Mouse (Mus musculus) lung, postnatal 0 days (tissue): Measurements from ENCODE around the gene Cog6.

Experiments
- CTCF ChIP-seq: IDR thresholded peaks from 2 replicates; pipeline ENCODE4 v1.5.1; 2016; ENCODE audit warnings: antibody characterized with exemption, mild to moderate bottlenecking
- EP300 ChIP-seq: IDR thresholded peaks from 2 replicates; pipeline ENCODE4 v1.6.1; 2016; ENCODE audit warnings: antibody characterized with exemption, mild to moderate bottlenecking, control low read depth

DNA sequence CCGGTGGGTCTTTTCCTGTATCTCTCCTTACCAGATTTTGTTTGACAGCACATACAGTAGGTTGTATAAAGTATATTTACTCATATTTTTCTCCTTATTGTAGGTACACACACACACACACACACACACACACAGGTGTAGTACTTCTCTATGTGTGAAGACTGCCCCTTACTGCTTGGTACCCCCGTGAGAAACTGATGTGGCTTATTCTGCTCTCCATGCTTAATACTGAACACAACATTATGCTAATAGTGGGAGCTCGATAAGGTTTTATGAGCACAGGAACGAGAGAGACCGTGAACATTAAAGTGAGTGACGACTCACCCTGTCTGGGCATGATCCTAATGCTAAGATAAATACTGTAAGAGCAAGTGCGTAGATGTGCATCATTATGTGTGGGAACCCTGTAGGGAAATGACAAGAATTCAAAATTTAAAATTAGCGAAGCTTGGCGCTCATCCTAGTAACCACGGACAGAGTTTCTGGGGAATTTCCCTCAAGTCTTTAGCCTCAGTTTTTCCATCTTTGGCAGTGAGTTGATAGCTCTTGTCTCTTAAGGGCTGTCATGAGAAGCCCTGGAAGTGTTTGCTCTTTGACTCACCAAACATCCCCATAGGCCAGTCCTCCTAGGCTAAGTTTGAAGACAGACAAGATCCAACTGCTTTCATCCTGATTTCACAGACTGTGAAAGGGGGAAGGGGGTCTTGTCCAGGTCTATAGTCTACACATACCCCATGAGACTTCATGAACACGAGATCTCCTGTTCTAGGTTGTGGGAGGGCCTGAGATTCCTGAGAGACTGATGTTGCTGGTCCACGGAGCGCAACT is 48.4 kb upstream of the Cog6 start:
- no peak for TF ChIP-seq CTCF
- TF ChIP-seq EP300, result no peak
